Mouse (Mus musculus) activated CD4-positive, CD25-positive, alpha-beta regulatory T cell, adult 4 months (primary cell): ENCODE data around the gene Bahd1. TPM values are rescaled to one million over a fixed set of nuclear protein-coding genes. Genes with fewer than 3 reads are reported as not detected.

ENCODE experiments used
- ATAC-seq: one replicate; pipeline ENCODE4 v1.8.0; 2017
- polyA plus RNA-seq, 2 experiments: library from polyadenylated mRNA; unstranded; fragments of 100-300 nt; shearing (Covaris generic); gene quantifications; one replicate each; pipeline ENCODE4 v1.2.1; 2017

The Bahd1 gene
- polyA plus RNA-seq, 2 experiments from 2014 or later: 3.6 TPM

GRCm38 (mm10) chr2:118899306-118899705, 871 bp upstream of the Bahd1 start:
- ATAC-seq: no peak

- ATAC-seq: no peak
Observed at GRCm38 (mm10) chr2:118900826-118901140, 606 bp downstream of the Bahd1 start.

- ATAC-seq: peak; percentile 74
Observed at GRCm38 (mm10) chr2:118901175-118902031, 1.2 kb downstream of the Bahd1 start.

- ATAC-seq: no peak
Observed at GRCm38 (mm10) chr2:118902051-118903025, 2.2 kb downstream of the Bahd1 start.

- ATAC-seq: no peak
Observed at GRCm38 (mm10) chr2:118903333-118903741, 3.2 kb downstream of the Bahd1 start.

GRCm38 (mm10) chr2:118905433-118906117, 5.4 kb downstream of the Bahd1 start:
- no peak for ATAC-seq

- ATAC-seq: no peak
Observed at GRCm38 (mm10) chr2:118906118-118906492, 5.9 kb downstream of the Bahd1 start.

GRCm38 (mm10) chr2:118907781-118908180, 7.6 kb downstream of the Bahd1 start:
- no peak for ATAC-seq

- ATAC-seq: no peak
Observed at GRCm38 (mm10) chr2:118909151-118909550, 9.0 kb downstream of the Bahd1 start.

GRCm38 (mm10) chr2:118910605-118911278, 10.6 kb downstream of the Bahd1 start:
- ATAC-seq: no peak

GRCm38 (mm10) chr2:118912706-118913105, 12.5 kb downstream of the Bahd1 start:
- ATAC-seq: no peak

- ATAC-seq: no peak
Observed at GRCm38 (mm10) chr2:118913551-118914276, 13.5 kb downstream of the Bahd1 start.

- no peak for ATAC-seq
Observed at GRCm38 (mm10) chr2:118914685-118915084, 14.5 kb downstream of the Bahd1 start.

- ATAC-seq: no peak
Observed at GRCm38 (mm10) chr2:118916436-118916835, 16.3 kb downstream of the Bahd1 start.

- no peak for ATAC-seq
Observed at GRCm38 (mm10) chr2:118918543-118918942, 18.4 kb downstream of the Bahd1 start.

- ATAC-seq: no peak
Observed at GRCm38 (mm10) chr2:118920428-118920827, 20.3 kb downstream of the Bahd1 start.

- ATAC-seq: no peak
Observed at GRCm38 (mm10) chr2:118925952-118926351, 25.8 kb downstream of the Bahd1 start.

GRCm38 (mm10) chr2:118926361-118926997, 26.3 kb downstream of the Bahd1 start, which contains the start of gene Chst14:
TSS of gene Chst14 (plus strand) at chr2:118926496.
- ATAC-seq: peak; percentile 86

- no peak for ATAC-seq
Observed at GRCm38 (mm10) chr2:118926998-118927739, 27.0 kb downstream of the Bahd1 start.

GRCm38 (mm10) chr2:118941341-118941740, 41.2 kb downstream of the Bahd1 start:
- no peak for ATAC-seq
